Mouse (Mus musculus) midbrain, embryonic 14.5 days (tissue): ENCODE measurements around the gene Dennd2a. TPM values are rescaled to one million over a fixed set of nuclear protein-coding genes. Genes with fewer than 3 reads are reported as not detected.

Experiments
- ATAC-seq: fragments of 200-750 bp; cut with Nextera tagmentation; 2 replicates; pipeline ENCODE4 v1.8.0; 2017; ENCODE audit warnings: moderate number of reproducible peaks, moderate library complexity; ENCODE audit not compliant: low FRiP score, low TSS enrichment
- DNase-seq: peaks from one replicate; pipeline ENCODE4 v3.0.0-alpha.2; 2015
- H3K27ac ChIP-seq: fragments of 300-500 bp; sonication (generic); replicated peaks from 2 replicates; pipeline ENCODE4 v1.5.1; 2014; ENCODE audit warnings: mild to moderate bottlenecking, low read depth, low read length, moderate library complexity
- H3K27me3 ChIP-seq: fragments of 300-500 bp; sonication (generic); 2 replicates; pipeline ENCODE4 v1.6.1; 2014; ENCODE audit warnings: low read length, control low read depth, mixed read lengths; ENCODE audit not compliant: control insufficient read depth, insufficient read depth
- H3K36me3 ChIP-seq: fragments of 300-500 bp; sonication (generic); 2 replicates; pipeline ENCODE4 v1.6.1; 2014; ENCODE audit warnings: low read length, control low read depth; ENCODE audit not compliant: control insufficient read depth, insufficient read depth
- H3K4me1 ChIP-seq: fragments of 300-500 bp; sonication (generic); 2 replicates; pipeline ENCODE4 v1.6.1; 2014; ENCODE audit warnings: mild to moderate bottlenecking, antibody characterized with exemption, low read length, control low read depth; ENCODE audit not compliant: control insufficient read depth, insufficient read depth
- H3K4me2 ChIP-seq: fragments of 300-500 bp; sonication (generic); 2 replicates; pipeline ENCODE4 v1.6.1; 2014; ENCODE audit warnings: mild to moderate bottlenecking, low read length, moderate library complexity
- H3K4me3 ChIP-seq: fragments of 300-500 bp; sonication (generic); replicated peaks from 2 replicates; pipeline ENCODE4 v1.5.1; 2014; ENCODE audit warnings: low read depth, low read length
- H3K9ac ChIP-seq: fragments of 300-500 bp; sonication (generic); replicated peaks from 2 replicates; pipeline ENCODE4 v1.6.1; 2014; ENCODE audit warnings: mild to moderate bottlenecking, low read length, moderate library complexity
- H3K9me3 ChIP-seq: fragments of 300-500 bp; sonication (generic); 2 replicates; pipeline ENCODE4 v1.6.1; 2016; ENCODE audit warnings: low read length, control low read depth, mixed read lengths; ENCODE audit not compliant: control insufficient read depth
- WGBS: fragments of 180-500 bp; shearing (Covaris S2); extraction: QIAGEN DNeasy Blood & Tissue Kit; methylation state at CpG from one replicate; pipeline ENCODE4 v1.1.7; 2014; 5-methylcytosine and 5-hydroxymethylcytosine counted together
- polyA plus RNA-seq: library from polyadenylated mRNA; unstranded; fragments of >200 nt; fragmentation: Nextera tagmentation; extraction: Ambion mirVana; gene quantifications from 2 replicates; pipeline ENCODE4 v1.2.1, GENCODE M21; 2014

Gene Dennd2a
- polyA plus RNA-seq, 1 experiment from 2014 or later: 31.5 TPM

DNA sequence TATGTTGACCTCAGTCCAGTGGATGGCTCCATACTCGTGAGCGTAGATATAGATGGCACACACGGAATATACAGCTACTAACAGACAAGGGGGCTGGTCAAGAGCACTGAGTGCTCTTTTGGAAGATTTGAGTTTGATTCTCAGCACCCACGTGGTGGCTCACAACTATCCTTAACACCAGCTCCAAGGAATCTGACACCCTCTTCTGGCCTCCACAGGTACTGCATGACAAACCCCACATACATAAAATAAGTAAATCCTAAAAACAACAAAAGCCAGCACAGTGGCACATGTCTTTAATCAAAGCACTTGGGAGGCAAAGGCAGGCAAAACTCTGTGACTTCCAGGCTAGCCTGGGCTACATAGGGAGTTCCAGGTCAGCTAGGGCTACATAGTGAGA is 74.0 kb downstream of the Dennd2a start:
- Histone ChIP-seq H3K27me3 (no peaks in the 10 kb centered on the region), H3K4me2 (no peak overlapping the region), H3K9me3 (no peaks in the 10 kb centered on the region), H3K9ac (no peak overlapping the region), H3K27ac (no peak overlapping the region), H3K36me3 (peaks cover 89% of the 10 kb centered on the region), H3K4me3 (no peak overlapping the region), H3K4me1 (no peaks in the 10 kb centered on the region)
- DNase-seq (no peak), ATAC-seq (no peak)
- WGBS: 98% methylated on average over 4 of the region's 4 CpGs

DNA sequence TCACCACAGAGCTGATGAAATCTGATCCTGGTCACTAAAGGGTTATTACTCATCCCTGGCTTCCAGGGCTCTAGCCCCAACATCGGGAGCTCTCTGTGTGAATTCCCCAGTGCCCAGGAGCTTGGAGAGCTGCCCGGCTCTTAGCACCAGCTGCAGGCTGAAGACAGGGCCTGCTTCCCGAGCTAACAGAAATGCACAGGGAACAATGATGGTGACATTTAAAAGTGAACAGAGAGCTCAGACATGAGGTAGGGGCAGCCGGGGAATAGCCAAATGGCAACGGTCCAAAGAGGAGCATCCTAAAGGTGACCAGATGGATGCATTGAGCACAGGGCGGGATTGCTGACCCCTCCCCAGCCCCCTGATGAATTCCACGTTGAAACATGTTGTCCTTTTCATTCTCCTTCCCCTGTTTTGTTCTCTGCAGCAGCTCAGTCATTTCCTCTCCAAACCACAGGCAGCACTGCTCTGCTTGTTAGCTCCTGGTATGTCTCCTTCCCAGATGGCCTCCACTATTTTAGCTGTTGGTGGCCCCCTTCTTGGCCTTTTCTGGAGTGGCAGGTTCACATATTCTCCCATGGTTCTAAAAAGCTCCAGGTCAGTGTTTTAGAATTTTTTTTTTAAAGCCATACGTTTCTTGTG is 79.0 kb downstream of the Dennd2a start:
- Histone ChIP-seq H3K27me3 (no peaks in the 10 kb centered on the region), H3K4me2 (no peak overlapping the region), H3K4me1 (0 out of 2 replicates have a peak, but pooled peaks cover 3% of the 10 kb centered on the region), H3K4me3 (no peak overlapping the region), H3K36me3 (peaks cover 68% of the 10 kb centered on the region), H3K27ac (peak overlapping the region; percentile 74), H3K9ac (no peak overlapping the region), H3K9me3 (no peaks in the 10 kb centered on the region)
- peak; percentile 73 for DNase-seq
- ATAC-seq: peak; percentile 48; the same call in 1 of the 2 replicates
- WGBS: 46% methylated on average over 8 of the region's 8 CpGs

DNA sequence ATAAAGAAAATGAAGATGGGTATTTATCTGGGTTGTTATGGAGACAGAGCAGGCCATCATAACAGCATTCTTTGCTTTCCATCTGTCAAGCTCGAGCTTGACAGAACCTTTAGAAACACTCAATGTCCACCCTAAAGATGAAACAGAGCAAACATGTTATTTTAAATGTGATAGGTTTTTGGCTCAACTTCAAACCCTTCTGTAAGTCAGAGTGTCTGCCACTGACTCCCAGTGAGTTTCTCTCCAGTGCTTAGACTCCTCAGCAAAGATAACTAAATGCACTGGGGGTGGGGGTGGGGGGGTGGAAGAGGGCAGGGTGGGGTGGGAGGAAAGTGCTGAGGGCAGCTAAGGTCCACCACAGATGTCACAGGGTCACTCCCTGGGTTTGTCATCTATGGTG is 81.0 kb downstream of the Dennd2a start:
- DNase-seq (no peak), ATAC-seq (no peak)
- no peak overlapping the region for H3K27ac ChIP-seq
- H3K4me2 ChIP-seq: no peak overlapping the region
- H3K4me3 ChIP-seq: no peak overlapping the region
- no peak overlapping the region for H3K9ac ChIP-seq
- no peaks in the 10 kb centered on the region for H3K27me3 ChIP-seq
- H3K4me1 ChIP-seq: 0 out of 2 replicates have a peak, but pooled peaks cover 3% of the 10 kb centered on the region
- 90% methylated on average over 1 of the region's 1 CpGs for WGBS
- no peaks in the 10 kb centered on the region for H3K9me3 ChIP-seq
- H3K36me3 ChIP-seq: peaks cover 56% of the 10 kb centered on the region

DNA sequence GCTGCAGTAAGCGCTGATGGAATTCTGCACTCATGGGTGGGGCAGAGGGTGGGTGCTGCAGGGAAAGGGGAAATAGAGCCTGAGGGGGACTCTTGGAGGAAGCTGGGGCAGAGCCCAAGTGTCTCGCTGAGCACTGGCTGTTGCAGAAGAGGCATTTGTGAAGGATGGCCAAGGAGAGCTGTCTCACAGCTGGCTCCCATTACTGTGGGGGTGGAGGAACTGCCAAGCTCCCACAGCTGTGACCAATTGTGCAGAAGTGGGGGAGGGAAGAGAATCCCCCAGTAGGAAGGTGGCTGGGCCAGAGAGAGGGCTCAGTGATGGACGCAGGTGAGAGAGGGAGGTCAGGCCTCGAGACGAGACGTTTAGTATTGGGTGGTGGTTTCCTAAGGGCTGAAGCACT is 83.2 kb downstream of the Dennd2a start:
- DNase-seq (no peak), ATAC-seq (no peak)
- Histone ChIP-seq H3K4me1 (0 out of 2 replicates have a peak, but pooled peaks cover 3% of the 10 kb centered on the region), H3K9me3 (no peaks in the 10 kb centered on the region), H3K9ac (no peak overlapping the region), H3K4me3 (no peak overlapping the region), H3K4me2 (no peak overlapping the region), H3K36me3 (peaks cover 63% of the 10 kb centered on the region), H3K27ac (peak overlapping the region; percentile 10; the same call in 1 of the 2 replicates), H3K27me3 (no peaks in the 10 kb centered on the region)
- WGBS: 83% methylated on average over 6 of the region's 6 CpGs

DNA sequence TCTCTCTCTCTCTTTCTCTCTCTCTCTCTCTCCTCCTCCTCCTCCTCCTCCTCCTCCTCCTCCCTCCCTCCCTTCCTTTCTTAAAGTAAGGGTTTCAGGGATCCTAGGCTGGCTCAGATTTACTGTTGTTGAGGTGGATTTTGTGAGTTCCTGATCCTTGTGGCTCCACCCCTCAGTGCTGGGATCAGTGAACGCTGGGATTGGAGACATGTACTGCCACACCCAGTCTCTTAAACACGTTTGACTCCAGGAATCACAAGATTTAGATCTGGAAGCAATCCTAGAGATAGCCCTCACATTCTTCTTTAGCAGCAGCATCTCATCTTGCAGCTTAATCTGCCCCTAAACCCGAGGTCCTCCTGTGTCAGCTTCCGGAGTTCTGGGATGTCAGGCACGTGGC is 84.8 kb downstream of the Dennd2a start:
- Histone ChIP-seq H3K27ac (no peak overlapping the region), H3K4me3 (no peak overlapping the region), H3K36me3 (peaks cover 65% of the 10 kb centered on the region), H3K4me2 (no peak overlapping the region), H3K9ac (no peak overlapping the region), H3K27me3 (no peaks in the 10 kb centered on the region), H3K9me3 (no peaks in the 10 kb centered on the region), H3K4me1 (no peaks in the 10 kb centered on the region)
- ATAC-seq (no peak), DNase-seq (no peak)
- WGBS: 81% methylated on average over 5 of the region's 5 CpGs

DNA sequence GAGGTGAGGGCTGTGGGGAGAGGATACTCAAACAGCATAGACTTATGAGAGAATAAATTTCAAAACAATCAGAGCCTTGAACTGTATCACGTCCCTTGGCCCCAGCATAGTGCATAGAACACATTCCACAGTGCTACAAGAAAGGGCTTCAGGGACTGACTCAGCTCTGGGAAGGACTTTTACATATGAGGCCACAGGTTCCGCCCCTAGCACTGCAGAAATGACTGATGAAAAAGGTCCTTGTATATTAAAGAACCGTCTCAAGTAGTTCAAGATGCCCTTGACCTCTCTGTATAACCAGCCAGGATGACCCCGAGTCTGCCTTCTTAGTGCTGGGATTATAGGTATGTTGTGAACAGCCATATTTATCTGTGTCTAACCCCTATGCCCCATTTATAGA is 85.4 kb downstream of the Dennd2a start:
- H3K36me3 ChIP-seq: peaks cover 60% of the 10 kb centered on the region

DNA sequence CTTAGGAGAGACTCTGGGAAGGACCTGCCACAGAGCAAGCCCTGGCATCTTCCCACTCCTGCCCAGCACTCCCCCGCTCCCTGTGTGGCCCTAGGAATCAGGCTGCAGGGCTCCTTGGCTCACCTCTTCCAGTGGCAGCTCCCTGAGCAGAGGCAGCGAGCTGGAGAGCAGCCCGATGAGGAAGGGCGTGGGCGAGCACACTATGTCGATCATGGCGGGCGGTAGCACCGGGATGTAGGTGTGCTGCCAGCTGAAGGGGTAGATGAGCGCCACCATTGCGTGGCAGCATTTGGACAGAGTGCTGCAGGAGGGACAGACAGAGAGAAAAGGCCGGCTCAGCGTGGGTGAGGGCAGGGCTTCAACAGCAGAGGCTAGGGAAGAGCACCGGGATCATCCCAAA is 87.6 kb downstream of the Dennd2a start:
- no peak for ATAC-seq
- 96% methylated on average over 14 of the region's 14 CpGs for WGBS
- peaks cover 62% of the 10 kb centered on the region for H3K36me3 ChIP-seq

More for the DNA sequence above, 85.4 kb downstream of the Dennd2a start:
- no peak overlapping the region for H3K4me3 ChIP-seq
- 91% methylated on average over 4 of the region's 4 CpGs for WGBS
- no peak overlapping the region for H3K27ac ChIP-seq
- ATAC-seq (no peak), DNase-seq (no peak)
- no peaks in the 10 kb centered on the region for H3K27me3 ChIP-seq
- no peak overlapping the region for H3K4me2 ChIP-seq
- H3K9me3 ChIP-seq: no peaks in the 10 kb centered on the region
- no peaks in the 10 kb centered on the region for H3K4me1 ChIP-seq
- no peak overlapping the region for H3K9ac ChIP-seq

DNA sequence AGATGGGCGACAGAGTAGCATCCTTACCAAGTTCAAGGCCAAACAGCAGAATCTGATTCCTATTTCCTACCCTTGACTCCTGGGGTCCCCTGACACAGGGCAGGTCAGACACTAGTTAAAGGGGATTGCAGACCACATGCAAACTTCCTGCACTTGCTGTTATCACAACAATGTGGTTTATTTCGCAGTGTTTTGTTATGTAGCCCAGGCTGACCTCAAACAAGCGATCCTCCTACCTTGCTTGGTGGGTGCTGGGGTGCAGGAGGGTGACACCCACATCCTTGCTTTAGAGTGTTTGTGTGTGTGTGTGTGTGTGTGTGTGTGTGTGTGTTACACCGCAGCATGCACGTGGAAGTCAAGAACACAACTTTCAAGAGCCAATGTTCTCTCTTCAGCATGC is 88.2 kb downstream of the Dennd2a start:
- H3K4me1 ChIP-seq: no peaks in the 10 kb centered on the region
- H3K9ac ChIP-seq: no peak overlapping the region
- ATAC-seq: no peak
- no peaks in the 10 kb centered on the region for H3K27me3 ChIP-seq
- H3K4me3 ChIP-seq: no peak overlapping the region
- peaks cover 66% of the 10 kb centered on the region for H3K36me3 ChIP-seq
- DNase-seq: no peak
- no peak overlapping the region for H3K4me2 ChIP-seq
- H3K27ac ChIP-seq: no peak overlapping the region
- WGBS: 89% methylated on average over 5 of the region's 5 CpGs
- no peaks in the 10 kb centered on the region for H3K9me3 ChIP-seq

More for the DNA sequence above, 87.6 kb downstream of the Dennd2a start:
- Histone ChIP-seq H3K9me3 (no peaks in the 10 kb centered on the region), H3K27ac (no peak overlapping the region), H3K9ac (no peak overlapping the region), H3K4me2 (no peak overlapping the region), H3K4me3 (no peak overlapping the region), H3K27me3 (no peaks in the 10 kb centered on the region), H3K4me1 (no peaks in the 10 kb centered on the region)
- DNase-seq: no peak
